Mouse (Mus musculus) MEL (cell line): ENCODE results near the gene Cotl1. TPM values are rescaled to one million over a fixed set of nuclear protein-coding genes. Genes with fewer than 3 reads are reported as not detected.
A peak's percentile ranks its signal among the peaks of the same experiment; 100 is the strongest.

ENCODE experiments used
- DNase-seq: peaks from one replicate; pipeline ENCODE4 v3.0.0; 2011; ENCODE audit warnings: low read depth, low spot score
- H3K27ac ChIP-seq: 2 replicates; pipeline ENCODE4 v1.5.1; 2012; ENCODE audit warnings: low read depth, mild to moderate bottlenecking, control low read depth, low read length, moderate library complexity; ENCODE audit not compliant: control insufficient read depth
- H3K27me3 ChIP-seq, 2 experiments: fragments of 150-350 bp in 1 of 2; sonication (generic) in 1 of 2; 2 replicates each; pipeline ENCODE4 v1.6.1; 2012; ENCODE audit warnings: low read length in 2 of 2, mild to moderate bottlenecking in 2 of 2, improper control_type of control experiment in 1 of 2, moderate library complexity in 1 of 2; ENCODE audit not compliant: insufficient read depth in 2 of 2, control insufficient read depth in 1 of 2
- H3K36me3 ChIP-seq, 2 experiments: 2 replicates each; pipeline ENCODE4 v1.6.1; 2012 to 2014; ENCODE audit warnings: low read length in 2 of 2, improper control_type of control experiment in 1 of 2, inconsistent platforms in 1 of 2, mild to moderate bottlenecking in 1 of 2; ENCODE audit not compliant: insufficient read depth in 2 of 2, control insufficient read depth in 1 of 2
- H3K4me1 ChIP-seq, 2 experiments: fragments of 150-350 bp in 1 of 2; sonication (generic) in 1 of 2; 2 replicates each; pipeline ENCODE4 v1.6.1; 2012; ENCODE audit warnings: low read length in 2 of 2, improper control_type of control experiment in 1 of 2, mild to moderate bottlenecking in 1 of 2; ENCODE audit not compliant: insufficient read depth in 2 of 2, control insufficient read depth in 1 of 2
- H3K4me3 ChIP-seq, 2 experiments: fragments of 150-350 bp in 1 of 2; sonication (generic) in 1 of 2; 2 replicates each; pipeline ENCODE4 v1.5.1; 2012; ENCODE audit warnings: low read depth in 2 of 2, low read length in 2 of 2, mild to moderate bottlenecking in 2 of 2, moderate library complexity in 2 of 2, control low read depth in 1 of 2, improper control_type of control experiment in 1 of 2; ENCODE audit not compliant: control insufficient read depth in 1 of 2, insufficient read depth in 1 of 2
- H3K79me2 ChIP-seq: 2 replicates; pipeline ENCODE4 v1.6.1; 2012; ENCODE audit warnings: mild to moderate bottlenecking, low read length, moderate library complexity; ENCODE audit not compliant: control insufficient read depth, poor library complexity, insufficient read depth
- H3K9ac ChIP-seq: 2 replicates; pipeline ENCODE4 v1.6.1; 2012; ENCODE audit warnings: low read depth, mild to moderate bottlenecking, control low read depth, low read length, moderate library complexity; ENCODE audit not compliant: control insufficient read depth, poor library complexity, severe bottlenecking
- H3K9me3 ChIP-seq: fragments of 150-350 bp; sonication (generic); replicated peaks from 2 replicates; pipeline ENCODE4 v1.6.1; 2012; ENCODE audit warnings: mild to moderate bottlenecking, low read length, improper control_type of control experiment, moderate library complexity; ENCODE audit not compliant: insufficient read depth
- CHD1 ChIP-seq: IDR thresholded peaks from 2 replicates; pipeline ENCODE4 v1.6.1; 2012; ENCODE audit warnings: low read depth, mild to moderate bottlenecking, inconsistent platforms, low read length, improper control_type of control experiment
- CHD2 ChIP-seq: IDR thresholded peaks from 2 replicates; pipeline ENCODE4 v1.6.1; 2011; ENCODE audit warnings: low read length, improper control_type of control experiment
- CTCF ChIP-seq, 3 experiments: IDR thresholded peaks in 2 of 3; conservative IDR thresholded peaks in 1 of 3; 2 replicates each; pipeline ENCODE4 v1.5.1; 2011 to 2012; ENCODE audit warnings: low read length in 3 of 3, low read depth in 2 of 3, mild to moderate bottlenecking in 2 of 3, improper control_type of control experiment in 1 of 3, inconsistent platforms in 1 of 3, mixed read lengths in 1 of 3, moderate library complexity in 1 of 3; ENCODE audit not compliant: control insufficient read depth in 1 of 3, insufficient read depth in 1 of 3, poor library complexity in 1 of 3, severe bottlenecking in 1 of 3
- E2F4 ChIP-seq: IDR thresholded peaks from 2 replicates; pipeline ENCODE4 v1.6.1; 2011; ENCODE audit warnings: low read depth, low read length, improper control_type of control experiment, borderline replicate concordance
- ELF1 ChIP-seq: IDR thresholded peaks from 2 replicates; pipeline ENCODE4 v1.6.1; 2014; ENCODE audit warnings: low read depth, mild to moderate bottlenecking, inconsistent platforms, low read length, improper control_type of control experiment, moderate library complexity
- EP300 ChIP-seq, 2 experiments: IDR thresholded peaks; 2 replicates each; pipeline ENCODE4 v1.6.1; 2011; ENCODE audit warnings: improper control_type of control experiment in 2 of 2, low read length in 2 of 2, low read depth in 1 of 2, mild to moderate bottlenecking in 1 of 2
- ETS1 ChIP-seq: IDR thresholded peaks from 2 replicates; pipeline ENCODE4 v1.6.1; 2012; ENCODE audit warnings: low read depth, mild to moderate bottlenecking, inconsistent platforms, low read length, improper control_type of control experiment, moderate library complexity
- GABPA ChIP-seq: IDR thresholded peaks from 2 replicates; pipeline ENCODE4 v1.6.1; 2012; ENCODE audit warnings: low read depth, mild to moderate bottlenecking, inconsistent platforms, low read length, improper control_type of control experiment, moderate library complexity
- GATA1 ChIP-seq: IDR thresholded peaks from 2 replicates; pipeline ENCODE4 v1.6.1; 2011; ENCODE audit warnings: low read depth, low read length, improper control_type of control experiment
- KAT2A ChIP-seq: conservative IDR thresholded peaks from 2 replicates; pipeline ENCODE4 v1.6.1; 2012; ENCODE audit warnings: low read depth, low read length, improper control_type of control experiment, inconsistent platforms
- MAFK ChIP-seq: IDR thresholded peaks from 2 replicates; pipeline ENCODE4 v1.6.1; 2011; ENCODE audit warnings: low read depth, mild to moderate bottlenecking, low read length, improper control_type of control experiment, borderline replicate concordance
- MAZ ChIP-seq: IDR thresholded peaks from 2 replicates; pipeline ENCODE4 v1.6.1; 2012; ENCODE audit warnings: low read depth, mild to moderate bottlenecking, inconsistent platforms, low read length, improper control_type of control experiment
- MEF2A ChIP-seq: IDR thresholded peaks from 2 replicates; pipeline ENCODE4 v1.6.1; 2014; ENCODE audit warnings: low read depth, mild to moderate bottlenecking, inconsistent platforms, low read length, improper control_type of control experiment; ENCODE audit not compliant: poor library complexity, insufficient replicate concordance, severe bottlenecking; ENCODE audit errors: extremely low read depth
- MXI1 ChIP-seq: IDR thresholded peaks from 2 replicates; pipeline ENCODE4 v1.6.1; 2011; ENCODE audit warnings: mild to moderate bottlenecking, low read depth, low read length, improper control_type of control experiment
- MYC ChIP-seq: IDR thresholded peaks from 2 replicates; pipeline ENCODE4 v1.6.1; 2011; ENCODE audit warnings: low read depth, mild to moderate bottlenecking, low read length, improper control_type of control experiment, moderate library complexity
- POLR2AphosphoS2 ChIP-seq: IDR thresholded peaks from 2 replicates; pipeline ENCODE4 v1.6.1; 2011; ENCODE audit warnings: low read length, improper control_type of control experiment
- POLR2AphosphoS5 ChIP-seq: IDR thresholded peaks from 2 replicates; pipeline ENCODE4 v1.6.1; 2012; ENCODE audit warnings: low read depth, borderline replicate concordance, mild to moderate bottlenecking, inconsistent platforms, low read length, moderate library complexity, mixed read lengths
- RCOR1 ChIP-seq: IDR thresholded peaks from 2 replicates; pipeline ENCODE4 v1.6.1; 2012; ENCODE audit warnings: low read depth, mild to moderate bottlenecking, inconsistent platforms, low read length, improper control_type of control experiment
- TAL1 ChIP-seq: IDR thresholded peaks from 2 replicates; pipeline ENCODE4 v1.6.1; 2012; ENCODE audit warnings: mild to moderate bottlenecking, inconsistent platforms, low read length, moderate library complexity, mixed read lengths
- UBTF ChIP-seq: IDR thresholded peaks from 2 replicates; pipeline ENCODE4 v1.6.1; 2012; ENCODE audit warnings: low read depth, mild to moderate bottlenecking, inconsistent platforms, low read length, improper control_type of control experiment, moderate library complexity, borderline replicate concordance; ENCODE audit not compliant: insufficient read depth
- USF2 ChIP-seq, 2 experiments: IDR thresholded peaks; 2 replicates each; pipeline ENCODE4 v1.6.1; 2011 to 2012; ENCODE audit warnings: improper control_type of control experiment in 2 of 2, low read length in 2 of 2, borderline replicate concordance in 1 of 2, inconsistent platforms in 1 of 2, low read depth in 1 of 2, mild to moderate bottlenecking in 1 of 2; ENCODE audit not compliant: insufficient read depth in 1 of 2
- ZC3H11A ChIP-seq: IDR thresholded peaks from 2 replicates; pipeline ENCODE4 v1.6.1; 2012; ENCODE audit warnings: low read depth, mild to moderate bottlenecking, inconsistent platforms, low read length, improper control_type of control experiment
- ZNF384 ChIP-seq: IDR thresholded peaks from 2 replicates; pipeline ENCODE4 v1.6.1; 2012; ENCODE audit warnings: low read depth, mild to moderate bottlenecking, inconsistent platforms, low read length, improper control_type of control experiment
- polyA plus RNA-seq, 2 experiments: library from polyadenylated mRNA; stranded (reverse) in 1 of 2; unstranded in 1 of 2; fragments of >175 nt in 1 of 2; fragments of >200 nt in 1 of 2; gene quantifications; 2 replicates each; pipeline versions ENCODE4 v1.2.1 to v1.2.4; 2012; ENCODE audit warnings: low replicate concordance in 2 of 2, low read depth in 1 of 2; ENCODE audit not compliant: insufficient read length in 2 of 2, insufficient read depth in 1 of 2, missing spikeins in 1 of 2
- total RNA-seq: library from RNA; depleted of rRNA; stranded (reverse); fragments of 300-350 nt; gene quantifications from 2 replicates; pipeline ENCODE4 v1.2.3, GENCODE M21; 2012

Gene Cotl1
- total and polyA plus RNA-seq, 3 experiments, result 70.3 to 114 TPM; not detected in 1

GRCm38 (mm10) chr8:119881301-119881700, 41.0 kb upstream of the Cotl1 start:
- peaks cover 0 to 2% of the 10 kb centered on the region in 2 experiments; a peak in 1 of 4 replicates for H3K27me3 ChIP-seq
- no peaks in the 10 kb centered on the region; a peak in 1 of 4 replicates for H3K36me3 ChIP-seq
- no peak for DNase-seq
- H3K4me1 ChIP-seq, result 0 out of 4 replicates have a peak, but pooled peaks cover 0 to 11% of the 10 kb centered on the region in 2 experiments
- H3K79me2 ChIP-seq, result no peaks in the 10 kb centered on the region
- TF ChIP-seq EP300 (IDR thresholded peaks at IDR 0.05; ENCODE audit: low read depth in 1 of 2, low read length in 2 of 2), result no peak
- TF ChIP-seq GATA1, result no peak
- TF ChIP-seq POLR2AphosphoS5, result no peak
- TF ChIP-seq ETS1, result no peak
- no peak for TF ChIP-seq TAL1
- TF ChIP-seq MYC, result no peak
- TF ChIP-seq E2F4, result no peak
- no peak for TF ChIP-seq ZNF384
- TF ChIP-seq RCOR1, result no peak
- TF ChIP-seq MEF2A, result no peak
- TF ChIP-seq MAFK, result no peak
- no peak for TF ChIP-seq CHD2
- no peak for TF ChIP-seq MXI1
- H3K4me3 ChIP-seq, result no peak overlapping the region
- H3K27ac ChIP-seq, result no peak overlapping the region
- no peak overlapping the region for H3K9ac ChIP-seq
- no peaks in the 10 kb centered on the region for H3K9me3 ChIP-seq

- Histone ChIP-seq H3K27ac (no peak overlapping the region), H3K9me3 (no peaks in the 10 kb centered on the region), H3K9ac (no peak overlapping the region), H3K4me3 (no peak overlapping the region), H3K36me3 (0 out of 4 replicates have a peak, but pooled peaks cover 0 to 2% of the 10 kb centered on the region in 2 experiments), H3K4me1 (no peaks in the 10 kb centered on the region), H3K79me2 (no peaks in the 10 kb centered on the region), H3K27me3 (no peaks in the 10 kb centered on the region)
- TF ChIP-seq KAT2A (no peak), CTCF (IDR thresholded peaks at IDR 0.05 in 2 of 3, conservative IDR thresholded peaks at IDR 0.05 in 1 of 3; ENCODE audit: control insufficient read depth in 1 of 3, insufficient read depth in 1 of 3, low read depth in 2 of 3, low read length in 3 of 3, poor library complexity in 1 of 3, severe bottlenecking in 1 of 3) (no peak), ZC3H11A (no peak), UBTF (no peak), MEF2A (no peak), GATA1 (no peak), ELF1 (no peak), CHD1 (no peak), ZNF384 (no peak), POLR2AphosphoS2 (no peak), E2F4 (no peak), RCOR1 (no peak), USF2 (IDR thresholded peaks at IDR 0.05; ENCODE audit: borderline replicate concordance in 1 of 2, insufficient read depth in 1 of 2, low read depth in 1 of 2, low read length in 2 of 2) (no peak), MAZ (no peak), CHD2 (no peak), GABPA (no peak)
- DNase-seq, result peak; percentile 83
Observed at GRCm38 (mm10) chr8:119873181-119873580, 32.8 kb upstream of the Cotl1 start.
